Mouse (Mus musculus) heart, adult 11 months (tissue): ENCODE measurements around the gene Hfe2.

Experiments
- DNase-seq: peaks from one replicate; pipeline ENCODE4 v3.0.0; 2022

Gene Hfe2

GRCm38 (mm10) chr3:96528506-96528905 lies 3.5 kb downstream of the Hfe2 start:
- DNase-seq: peak; percentile 81

- DNase-seq: peak; percentile 89
These were observed 7.1 kb downstream of the Hfe2 start for GRCm38 (mm10) chr3:96532050-96532449.

DNA sequence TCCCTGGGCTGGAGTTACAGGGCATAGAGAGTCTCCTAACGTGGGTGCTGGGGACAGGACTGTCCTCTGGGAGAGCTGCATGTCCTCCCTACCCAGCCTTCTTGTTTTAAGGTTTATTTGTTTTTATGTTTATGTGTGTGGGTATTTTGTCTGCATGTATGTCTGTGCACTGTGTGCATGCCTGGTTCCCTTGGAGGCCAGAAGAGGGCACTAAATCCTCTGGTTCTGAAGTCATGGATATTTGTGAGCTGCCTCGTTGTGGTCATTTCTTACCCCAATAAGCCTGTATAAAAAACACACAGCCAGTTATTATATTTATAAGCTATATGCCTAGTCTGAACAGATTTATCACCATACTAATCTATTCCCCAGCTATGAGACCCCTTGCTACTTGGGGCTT lies 9.3 kb downstream of the Hfe2 start:
- DNase-seq: peak; percentile 60

DNA sequence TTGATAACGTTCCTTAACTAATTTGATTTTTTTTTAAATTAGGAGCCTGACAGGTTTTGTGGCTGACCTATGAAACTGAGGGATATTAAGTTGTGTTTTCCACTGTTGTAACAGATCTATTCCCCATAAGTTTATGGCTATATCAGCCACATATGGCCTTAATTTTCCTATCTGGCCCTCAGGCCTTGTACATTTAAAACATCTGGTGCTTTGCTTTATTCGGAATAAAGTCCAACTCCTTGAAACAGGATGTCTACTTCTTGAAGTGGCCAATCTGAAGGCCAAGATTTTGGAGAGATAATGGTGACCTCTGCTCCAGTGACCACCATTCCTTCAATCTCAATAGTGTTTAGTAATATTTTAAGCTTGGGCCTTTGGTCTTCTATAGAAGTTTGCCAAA lies 14.3 kb downstream of the Hfe2 start:
- no peak for DNase-seq

DNA sequence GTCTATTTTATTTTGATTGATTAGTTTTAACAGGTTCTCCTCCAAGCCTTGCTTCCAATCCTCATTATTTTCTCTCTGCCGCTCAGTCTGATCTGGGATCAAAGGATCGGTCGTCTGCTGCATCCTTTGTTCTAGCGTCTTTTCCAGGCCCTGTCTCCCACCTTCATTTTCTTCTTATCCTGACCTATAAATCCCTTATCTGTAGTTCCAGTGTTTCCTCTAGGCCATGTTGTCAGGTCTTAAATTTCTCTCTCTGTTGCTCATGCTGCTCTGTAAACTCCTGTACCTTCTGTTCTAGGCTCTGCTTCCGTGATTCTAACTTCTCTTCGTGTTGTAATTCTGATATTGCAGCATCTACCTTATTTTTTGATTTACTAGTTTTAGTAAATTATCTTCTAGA lies 15.8 kb downstream of the Hfe2 start:
- DNase-seq: no peak

- DNase-seq: peak; percentile 81
These were observed 16.5 kb downstream of the Hfe2 start for GRCm38 (mm10) chr3:96541328-96542078.

- peak; percentile 74 for DNase-seq
These were observed 17.6 kb downstream of the Hfe2 start for GRCm38 (mm10) chr3:96542554-96542953.

- no peak for DNase-seq
These were observed 18.4 kb downstream of the Hfe2 start for GRCm38 (mm10) chr3:96543345-96543744.

- no peak for DNase-seq
These were observed 20.6 kb downstream of the Hfe2 start for GRCm38 (mm10) chr3:96545565-96545964.

DNA sequence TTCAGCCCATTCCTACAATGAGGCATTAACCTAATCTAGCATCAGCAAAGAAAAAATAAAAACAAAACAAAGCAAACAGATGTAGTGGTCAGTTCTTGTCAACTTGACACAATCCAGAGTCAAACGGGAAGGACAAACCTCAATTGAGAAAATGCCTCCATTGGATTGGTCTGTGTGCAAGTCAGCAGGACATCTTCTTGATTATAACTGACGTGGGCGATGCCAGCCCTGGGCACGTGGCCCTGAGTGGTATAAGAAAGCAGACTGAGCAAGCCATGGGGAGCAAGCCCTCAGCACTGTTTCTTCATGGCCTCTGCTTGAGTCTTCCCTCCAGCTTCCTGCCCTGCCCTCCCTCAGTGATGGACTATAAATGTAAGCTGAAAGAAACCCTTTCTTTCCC lies 21.9 kb downstream of the Hfe2 start:
- DNase-seq: no peak

DNA sequence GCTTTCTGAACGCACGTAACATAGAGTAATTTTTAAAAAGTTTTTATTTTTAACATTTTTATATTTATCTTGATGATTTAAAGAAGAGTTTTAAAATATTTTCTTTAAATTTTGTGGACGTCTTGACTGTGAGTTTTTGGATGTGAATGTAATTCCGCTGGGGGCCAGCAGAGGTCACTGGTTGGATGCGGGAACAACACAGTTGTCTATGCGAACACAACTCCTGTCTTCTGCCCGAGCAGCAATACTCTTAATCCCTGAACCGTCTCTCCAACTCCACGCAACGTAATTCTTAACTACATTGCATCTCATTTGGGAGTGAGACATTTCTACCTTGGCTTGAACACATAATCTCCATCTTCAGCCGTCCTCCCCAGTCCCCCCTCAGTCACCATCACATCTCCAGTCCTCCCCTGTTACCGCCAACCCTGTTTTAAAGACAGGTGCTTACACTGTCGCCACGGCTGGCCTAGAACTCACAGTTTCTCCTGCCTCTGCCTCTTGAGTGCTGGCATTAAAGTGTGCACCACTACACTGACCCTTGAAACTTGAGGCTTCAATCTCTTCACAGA lies 22.5 kb downstream of the Hfe2 start:
- DNase-seq: peak; percentile 91

DNA sequence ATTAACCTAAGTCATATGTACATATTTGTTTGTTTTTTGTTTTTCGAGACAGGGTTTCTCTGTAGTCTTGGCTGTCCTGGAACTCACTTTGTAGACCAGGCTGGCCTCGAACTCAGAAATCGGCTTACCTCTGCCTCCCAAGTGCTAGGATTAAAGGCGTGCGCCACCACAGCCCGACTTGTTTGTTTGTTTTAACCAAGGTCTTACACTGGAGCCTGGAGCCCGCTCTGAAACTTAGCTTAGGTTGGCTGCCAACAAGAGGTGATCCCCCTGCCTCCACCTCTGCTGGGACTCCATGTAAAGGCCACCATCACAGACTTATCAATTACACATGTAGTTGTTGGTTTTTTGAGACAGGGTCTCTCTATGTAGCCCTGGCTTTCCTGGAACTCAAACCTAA lies 23.9 kb downstream of the Hfe2 start:
- DNase-seq: peak; percentile 91

- DNase-seq: no peak
These were observed 24.4 kb downstream of the Hfe2 start for GRCm38 (mm10) chr3:96549346-96549745.

DNA sequence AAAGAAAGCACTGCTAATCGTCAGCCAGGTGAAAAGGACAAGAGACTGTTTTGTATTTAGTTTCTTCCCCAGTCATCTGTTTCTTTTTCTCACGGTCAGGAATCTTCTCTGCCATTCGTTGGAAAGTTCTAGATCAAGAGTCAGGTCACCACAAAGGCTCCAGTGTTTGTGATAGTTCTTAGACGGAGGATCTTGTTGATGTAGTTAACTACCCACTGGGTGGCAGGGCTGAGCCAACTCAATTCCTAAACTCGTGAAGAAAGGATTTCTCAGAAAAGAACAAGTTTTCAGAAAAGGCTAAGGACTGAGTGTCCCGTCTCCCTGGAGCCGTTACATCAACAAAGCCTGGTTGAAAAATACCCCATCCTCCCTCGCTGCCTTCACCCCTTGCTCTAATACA lies 26.2 kb downstream of the Hfe2 start:
- peak; percentile 95 for DNase-seq

- DNase-seq: peak; percentile 95
These were observed 26.9 kb downstream of the Hfe2 start for GRCm38 (mm10) chr3:96551890-96552289.

GRCm38 (mm10) chr3:96553601-96554000 lies 28.6 kb downstream of the Hfe2 start:
- DNase-seq: peak; percentile 94

DNA sequence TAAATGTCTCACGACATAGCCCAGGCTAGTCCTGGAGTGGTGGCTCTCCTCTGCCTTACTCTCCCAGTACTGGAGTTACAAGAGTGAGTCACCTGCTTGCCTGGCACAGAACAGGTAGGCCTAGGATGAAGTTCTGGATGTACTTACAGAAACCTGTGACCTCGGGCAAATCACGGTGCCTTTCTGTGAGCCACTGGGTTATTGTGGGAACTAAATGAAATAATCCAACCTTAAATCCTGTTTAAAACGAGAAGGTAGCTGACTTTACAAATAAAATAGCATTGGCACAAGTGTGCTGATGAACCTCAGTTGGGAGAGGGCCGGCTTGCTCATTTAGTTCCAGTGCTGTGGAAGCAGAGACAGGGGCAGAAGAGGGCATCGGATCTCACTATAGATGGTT lies 29.3 kb downstream of the Hfe2 start:
- DNase-seq: peak; percentile 92

DNA sequence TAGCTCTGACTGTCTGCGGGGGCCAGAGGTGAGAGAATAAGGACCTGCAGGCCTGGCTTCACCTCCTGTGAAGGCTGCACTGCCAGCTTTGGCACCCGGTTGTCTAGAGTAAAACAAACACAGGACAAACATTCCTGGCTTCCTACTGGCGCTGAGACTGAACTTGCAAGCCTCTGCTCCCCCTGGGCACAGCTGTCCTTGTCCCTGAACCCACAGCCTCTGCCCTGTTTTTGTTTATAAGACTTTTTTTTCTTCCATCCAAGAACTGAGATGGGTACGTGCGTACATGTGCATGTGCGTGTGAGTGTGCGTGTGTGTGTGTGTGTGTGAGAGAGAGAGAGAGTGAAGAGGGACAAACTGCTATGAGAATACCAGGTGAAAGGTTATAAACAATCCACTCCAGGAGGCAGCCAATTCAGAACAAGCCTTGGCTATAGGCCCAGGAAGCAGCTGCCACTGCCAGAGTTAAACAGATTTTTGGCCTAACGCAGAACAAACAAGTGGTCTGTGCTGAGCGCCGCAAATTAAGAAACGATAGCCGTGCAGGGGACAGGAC lies 30.1 kb downstream of the Hfe2 start:
- DNase-seq: peak; percentile 99

GRCm38 (mm10) chr3:96555999-96556614 lies 31.1 kb downstream of the Hfe2 start:
- peak; percentile 80 for DNase-seq

- peak; percentile 96 for DNase-seq
These were observed 32.0 kb downstream of the Hfe2 start for GRCm38 (mm10) chr3:96556651-96557635.

GRCm38 (mm10) chr3:96557694-96558093 lies 32.7 kb downstream of the Hfe2 start, which contains the start of gene Txnip:
Gene Txnip (plus strand): TSS chr3:96557957.
- DNase-seq: peak; percentile 100

- peak; percentile 96 for DNase-seq
These were observed 33.2 kb downstream of the Hfe2 start for GRCm38 (mm10) chr3:96558159-96558558.
